In the genomic region with DNA sequence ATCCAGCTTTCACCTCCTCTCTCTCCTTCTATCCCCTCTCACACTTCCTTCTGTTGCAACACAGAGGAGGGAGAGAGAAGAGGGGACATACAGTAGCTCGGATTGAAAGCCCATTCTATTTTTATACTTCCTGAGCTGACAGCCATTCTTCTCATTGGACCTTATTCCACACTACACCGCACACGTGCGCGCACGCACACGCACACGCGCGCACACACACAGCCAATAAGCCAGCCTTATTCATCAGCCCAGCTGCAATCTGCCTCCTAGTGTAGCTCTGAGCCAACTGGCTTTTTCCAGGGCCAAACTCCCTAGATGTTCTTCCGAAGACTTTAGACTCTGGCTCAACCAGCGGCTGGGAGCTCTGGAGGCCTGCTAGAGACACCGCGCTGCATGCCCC, we compare ENCODE assay signal across 7 mouse cellular contexts.
DNase-seq lines count a peak whose midpoint lies in the region; ATAC-seq and TF ChIP-seq lines count a peak whose summit lies in the region.

No protein-coding gene starts in this region.

- H3K4me2 ChIP-seq in midbrain, embryonic 13.5 days (replicated peaks), result no peak overlapping the region

- peak; percentile 75 for ATAC-seq in granulocyte monocyte progenitor cell, adult 5-6 weeks (replicated peaks; ENCODE audit: poor library complexity, severe bottlenecking)
- ATAC-seq in megakaryocyte, adult 5-6 weeks (ENCODE audit: poor library complexity, severe bottlenecking), result peak; percentile 17; the same call in 1 of the 2 replicates
- ATAC-seq in midbrain, embryonic 13.5 days, result no peak

- DNase-seq in testis, postnatal 10 days (ENCODE audit: low spot score), result no peak
- peak; percentile 63 to 86 for DNase-seq in kidney, postnatal 36 days
- DNase-seq in urinary bladder, postnatal 36 days (ENCODE audit: low spot score in 2 of 2), result no peak

- no peak overlapping the region for H3K4me3 ChIP-seq in testis, adult 2 months (ENCODE audit: control insufficient read depth, low read depth, low read length)
- H3K4me3 ChIP-seq in midbrain, embryonic 13.5 days (replicated peaks), result no peak overlapping the region

- H3K9ac ChIP-seq in midbrain, embryonic 13.5 days (replicated peaks), result no peak overlapping the region

- no peak for TF ChIP-seq CTCF in testis, adult 2 months (IDR thresholded peaks at IDR 0.05; ENCODE audit: control insufficient read depth, insufficient read depth, insufficient replicate concordance, low read depth, low read length)

- no peaks in the 10 kb centered on the region for H3K4me1 ChIP-seq in testis, adult 2 months (ENCODE audit: control insufficient read depth, insufficient read depth, low read length)
- peaks cover 13% of the 10 kb centered on the region for H3K4me1 ChIP-seq in midbrain, embryonic 13.5 days (replicated peaks)

- H3K9me3 ChIP-seq in midbrain, embryonic 13.5 days, result no peaks in the 10 kb centered on the region

- no peak for TF ChIP-seq POLR2A in testis, adult 2 months (IDR thresholded peaks at IDR 0.05; ENCODE audit: control insufficient read depth, low read depth, low read length)

- WGBS in midbrain, embryonic 13.5 days, result 92% methylated on average over 14 of the region's 14 CpGs

- no peaks in the 10 kb centered on the region for H3K27me3 ChIP-seq in testis, adult 2 months (ENCODE audit: control insufficient read depth, insufficient read depth, low read length)
- no peaks in the 10 kb centered on the region for H3K27me3 ChIP-seq in midbrain, embryonic 13.5 days

- H3K36me3 ChIP-seq in testis, adult 2 months (ENCODE audit: control insufficient read depth, insufficient read depth, low read length), result no peaks in the 10 kb centered on the region
- no peaks in the 10 kb centered on the region for H3K36me3 ChIP-seq in midbrain, embryonic 13.5 days

- peak overlapping the region; percentile 49; the same call in 1 of the 2 replicates for H3K27ac ChIP-seq in testis, adult 2 months (ENCODE audit: control insufficient read depth, insufficient read depth, low read depth, low read length)
- H3K27ac ChIP-seq in midbrain, embryonic 13.5 days, result no peak overlapping the region

Comparison
In these comparisons a context has a peak if more than half of its experiments do, and no peak if none do; other contexts are left out.
1. DNase-seq: peak in kidney, postnatal 36 days (2 of 2); none in testis, postnatal 10 days (single experiment) and urinary bladder, postnatal 36 days (0 of 2).